In the genomic region with DNA sequence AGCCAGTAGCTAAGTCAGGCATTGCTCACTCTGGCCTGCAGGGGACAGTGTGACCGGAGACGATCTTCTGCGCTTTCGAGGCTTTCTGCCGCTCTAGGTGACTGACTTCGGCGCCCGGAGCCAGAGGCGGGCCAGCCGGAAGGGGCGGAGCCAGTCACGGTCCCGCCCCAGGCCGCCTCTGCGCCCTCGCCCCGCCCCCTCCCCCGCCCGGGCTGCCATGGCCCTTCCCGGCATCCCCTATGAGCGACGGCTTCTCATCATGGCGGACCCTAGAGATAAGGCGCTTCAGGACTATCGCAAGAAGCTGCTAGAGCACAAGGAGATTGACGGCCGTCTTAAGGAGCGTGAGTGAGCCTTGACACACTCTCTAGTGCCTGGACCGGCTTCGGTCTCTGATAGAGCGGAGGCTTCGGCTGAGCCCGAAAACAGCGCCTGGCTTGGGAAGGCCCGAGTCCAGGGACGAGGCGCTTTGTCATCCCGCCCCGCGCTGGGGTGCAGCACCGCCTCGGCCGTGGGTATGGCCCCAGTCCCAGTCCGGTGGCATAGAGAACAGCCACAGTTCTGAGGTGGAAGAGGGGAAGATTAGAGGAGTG, we compare ENCODE assay signal across 7 mouse cellular contexts. TPM values are rescaled to one million over a fixed set of nuclear protein-coding genes. Genes with fewer than 3 reads are reported as not detected.
DNase-seq lines count a peak whose midpoint lies in the region; ATAC-seq lines count a peak whose summit lies in the region.

TSS of gene Psmc6 (plus strand) at position 200 of the 593 bp plus-strand sequence.

- ATAC-seq in granulocyte monocyte progenitor cell, adult 5-6 weeks (replicated peaks; ENCODE audit: poor library complexity, severe bottlenecking), result peak; percentile 78
- peak; percentile 96 for ATAC-seq in midbrain, embryonic 13.5 days

- H3K4me1 ChIP-seq in embryonic facial prominence, embryonic 10.5 days, result peaks cover 15% of the 10 kb centered on the region
- peaks cover 8% of the 10 kb centered on the region; the same call in 1 of the 2 replicates for H3K4me1 ChIP-seq in limb, embryonic 10.5 days
- H3K4me1 ChIP-seq in midbrain, embryonic 13.5 days (replicated peaks), result peaks cover 19% of the 10 kb centered on the region

- H3K4me3 ChIP-seq in embryonic facial prominence, embryonic 10.5 days, result peak within 1 kb of the TSS; percentile 93
- peak within 1 kb of the TSS; percentile 98 for H3K4me3 ChIP-seq in limb, embryonic 10.5 days
- H3K4me3 ChIP-seq in midbrain, embryonic 13.5 days (replicated peaks), result peak within 1 kb of the TSS; percentile 87

- WGBS in embryonic facial prominence, embryonic 10.5 days, result under 1% methylated on average over 44 of the region's 44 CpGs
- under 1% methylated on average over 44 of the region's 44 CpGs for WGBS in limb, embryonic 10.5 days
- WGBS in midbrain, embryonic 13.5 days, result under 1% methylated on average over 44 of the region's 44 CpGs

- peak within 1 kb of the TSS; percentile 95 for H3K9ac ChIP-seq in midbrain, embryonic 13.5 days (replicated peaks)

- H3K27me3 ChIP-seq in embryonic facial prominence, embryonic 10.5 days (replicated peaks; ENCODE audit: low read depth, poor library complexity, severe bottlenecking), result no peaks in the 10 kb centered on the region
- no peaks in the 10 kb centered on the region for H3K27me3 ChIP-seq in limb, embryonic 10.5 days (ENCODE audit: low read depth, poor library complexity, severe bottlenecking)
- H3K27me3 ChIP-seq in midbrain, embryonic 13.5 days, result no peaks in the 10 kb centered on the region

- peak; percentile 94 for DNase-seq in adrenal gland, postnatal 10 days
- DNase-seq in embryonic facial prominence, embryonic 10.5 days (ENCODE audit: low spot score), result peak; percentile 97
- peak; percentile 92 for DNase-seq in kidney, adult 11 months
- DNase-seq in limb, embryonic 10.5 days (ENCODE audit: low spot score), result peak; percentile 97
- DNase-seq in spleen, adult 12 weeks (ENCODE audit: low spot score), result peak; percentile 81

- H3K36me3 ChIP-seq in embryonic facial prominence, embryonic 10.5 days (replicated peaks), result peaks cover 37% of the 10 kb centered on the region
- peaks cover 37% of the 10 kb centered on the region for H3K36me3 ChIP-seq in limb, embryonic 10.5 days
- peaks cover 21% of the 10 kb centered on the region for H3K36me3 ChIP-seq in midbrain, embryonic 13.5 days

- H3K27ac ChIP-seq in embryonic facial prominence, embryonic 10.5 days (replicated peaks), result peak within 1 kb of the TSS; percentile 97
- H3K27ac ChIP-seq in limb, embryonic 10.5 days, result peak within 1 kb of the TSS; percentile 96
- H3K27ac ChIP-seq in midbrain, embryonic 13.5 days, result peak within 1 kb of the TSS; percentile 93

- peak within 1 kb of the TSS; percentile 70 for H3K4me2 ChIP-seq in midbrain, embryonic 13.5 days (replicated peaks)

- H3K9me3 ChIP-seq in embryonic facial prominence, embryonic 10.5 days, result no peaks in the 10 kb centered on the region
- no peaks in the 10 kb centered on the region for H3K9me3 ChIP-seq in limb, embryonic 10.5 days (replicated peaks)
- no peaks in the 10 kb centered on the region for H3K9me3 ChIP-seq in midbrain, embryonic 13.5 days

RNA-seq across cellular contexts. Expression of gene Psmc6, which starts in this region (rescaled TPM):
- total RNA-seq in adrenal gland, postnatal 10 days (2021), result 100 to 1,000 TPM; 109 to 113 TPM
- polyA plus RNA-seq in embryonic facial prominence, embryonic 10.5 days (2016; fragmentation: Nextera tagmentation; extraction: Ambion mirVana), result 206 and 210 TPM in 2 replicates
- 136 and 145 TPM in 2 replicates for total RNA-seq in granulocyte monocyte progenitor cell, adult 5-6 weeks (2014; fragmentation: Nextera tagmentation)
- 221 and 284 TPM in 2 replicates for total RNA-seq in granulocyte monocyte progenitor cell, adult 5-6 weeks (2017)
- 201 and 203 TPM in 2 replicates for polyA plus RNA-seq in limb, embryonic 10.5 days (2016; fragmentation: Nextera tagmentation; extraction: Ambion mirVana)
- 184 and 202 TPM in 2 replicates for polyA plus RNA-seq in midbrain, embryonic 13.5 days (2015; fragmentation: Nextera tagmentation; extraction: Ambion mirVana)

Comparison
In these comparisons a context has a peak if more than half of its experiments do, and no peak if none do; other contexts are left out.
1. Peak in every context shown above with its lines: DNase-seq, ATAC-seq, H3K4me3 ChIP-seq and H3K27ac ChIP-seq.